Mouse (Mus musculus): Measurements from ENCODE around the gene Far2.
"Not testable (repeated sequence)": the region's sequence is repeated elsewhere in the genome, so short reads cannot be mapped to it uniquely, and the experiment has no call there.

Gene Far2

DNA sequence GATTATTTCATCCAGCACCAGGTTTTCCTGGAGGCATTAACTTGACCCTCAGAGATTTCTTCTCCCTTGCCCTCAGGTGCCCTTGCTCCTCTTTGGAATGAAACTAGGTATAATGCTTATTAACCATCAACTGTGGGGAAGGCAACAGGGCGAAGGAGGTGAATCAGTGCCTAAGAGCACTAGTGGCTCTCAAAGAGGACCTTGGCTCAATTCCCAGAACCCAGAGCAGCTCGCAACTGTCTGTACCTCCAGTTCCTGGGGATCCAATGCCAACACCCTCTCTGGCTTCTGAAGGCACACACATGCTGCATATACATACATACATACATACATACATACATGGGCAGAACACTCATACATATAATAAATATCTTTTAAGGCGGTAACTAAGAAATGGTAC lies 69.8 kb downstream of the Far2 start:
- DNase-seq (ENCODE audit: low spot score in 2 of 2), result no peak

DNA sequence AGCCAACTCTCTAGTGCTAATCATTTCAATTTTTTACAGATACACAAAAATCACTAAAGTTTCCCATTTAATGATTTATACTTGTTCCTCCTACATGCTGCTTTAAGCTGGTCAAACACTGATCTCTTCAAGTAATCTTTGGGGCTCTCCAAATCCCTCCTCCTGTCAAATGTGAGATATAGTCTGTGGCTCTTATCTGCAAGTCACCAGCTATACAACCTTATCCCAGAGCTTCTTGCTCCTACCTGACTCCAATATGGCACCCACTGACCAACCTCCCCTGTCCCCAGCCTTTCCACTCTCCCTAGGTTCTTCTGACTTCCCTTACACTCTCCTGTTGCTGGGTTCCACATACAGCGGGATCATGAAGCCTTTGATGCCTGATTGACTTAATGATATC lies 70.6 kb downstream of the Far2 start:
- no peak for DNase-seq (ENCODE audit: low spot score in 2 of 2)

DNA sequence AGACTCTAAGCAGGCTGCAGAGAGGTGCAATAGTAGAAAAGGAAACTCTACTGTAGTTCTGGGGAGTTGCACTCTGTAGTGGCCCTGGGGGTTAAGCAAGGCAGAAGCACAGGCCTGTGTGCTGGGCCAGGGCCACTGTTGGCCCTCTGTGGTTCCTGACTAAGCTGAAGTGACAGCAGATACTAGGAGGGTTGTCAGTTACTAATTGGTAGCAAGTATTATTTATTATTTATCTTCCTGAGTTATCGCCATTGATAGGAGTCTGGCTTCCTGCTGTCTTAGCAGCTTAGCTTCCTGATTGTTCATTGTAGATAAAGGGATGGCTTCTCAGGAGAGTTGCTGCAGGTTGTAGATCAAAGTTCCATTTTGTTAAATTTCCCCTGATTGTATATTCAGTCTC lies 73.6 kb downstream of the Far2 start:
- DNase-seq (ENCODE audit: low spot score in 2 of 2), result no peak

DNA sequence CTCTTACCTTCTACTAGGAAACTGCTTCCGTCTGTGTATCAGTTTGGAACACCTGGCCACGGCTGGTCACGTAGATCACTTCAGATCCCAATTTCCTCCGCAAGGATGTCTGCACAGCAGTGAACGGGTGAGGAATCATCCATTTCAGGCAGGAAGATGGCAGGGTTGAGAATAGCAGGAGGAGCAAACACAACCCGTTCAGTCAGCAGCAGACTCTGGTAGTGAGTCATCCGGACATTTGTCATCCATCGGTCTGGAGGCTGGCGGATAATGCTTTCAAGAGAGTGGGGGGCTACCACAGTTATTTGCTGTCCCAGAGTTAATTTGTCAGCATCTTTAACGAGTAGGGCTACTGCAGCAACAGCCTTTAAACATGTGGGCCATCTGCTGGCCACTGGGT lies 79.8 kb downstream of the Far2 start:
- DNase-seq (ENCODE audit: low spot score in 2 of 2), result not testable (repeated sequence)

DNA sequence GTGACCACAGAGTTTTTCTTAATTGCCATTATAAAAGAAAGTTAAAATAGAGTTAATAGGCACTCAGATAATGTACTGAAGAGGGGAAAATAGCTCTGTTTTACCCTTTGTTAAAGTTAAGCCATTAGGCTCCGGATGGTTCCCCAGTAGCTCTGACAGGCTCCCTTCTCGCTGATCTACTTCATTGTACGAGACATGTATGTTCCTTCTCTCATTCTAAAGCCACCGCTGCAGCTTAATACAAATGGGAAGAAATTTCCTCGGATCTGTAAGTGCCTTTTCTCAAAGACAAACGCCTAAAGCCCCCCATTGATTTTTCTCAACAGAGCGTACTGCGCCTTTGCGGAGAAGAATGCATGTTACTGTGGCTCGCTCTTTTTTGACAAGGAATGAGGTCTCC lies 85.3 kb downstream of the Far2 start:
- DNase-seq (ENCODE audit: low spot score in 2 of 2), result no peak

DNA sequence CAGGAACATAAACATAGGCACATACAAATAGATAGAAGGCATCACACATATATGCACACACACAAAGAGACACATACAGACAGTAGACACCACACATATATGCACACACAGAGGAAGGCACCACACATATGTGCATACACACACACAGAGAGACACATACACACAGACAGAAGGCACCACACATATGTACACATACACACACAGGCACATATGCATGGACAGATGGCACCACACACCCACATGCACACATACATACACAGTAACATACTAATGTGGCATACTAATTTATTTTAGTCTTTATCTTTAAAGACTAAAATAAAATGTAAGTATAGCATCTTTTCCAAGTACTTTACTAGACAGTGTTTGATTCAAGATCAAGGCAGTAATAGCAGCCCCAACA lies 86.5 kb downstream of the Far2 start:
- DNase-seq (ENCODE audit: low spot score in 2 of 2), result no peak

DNA sequence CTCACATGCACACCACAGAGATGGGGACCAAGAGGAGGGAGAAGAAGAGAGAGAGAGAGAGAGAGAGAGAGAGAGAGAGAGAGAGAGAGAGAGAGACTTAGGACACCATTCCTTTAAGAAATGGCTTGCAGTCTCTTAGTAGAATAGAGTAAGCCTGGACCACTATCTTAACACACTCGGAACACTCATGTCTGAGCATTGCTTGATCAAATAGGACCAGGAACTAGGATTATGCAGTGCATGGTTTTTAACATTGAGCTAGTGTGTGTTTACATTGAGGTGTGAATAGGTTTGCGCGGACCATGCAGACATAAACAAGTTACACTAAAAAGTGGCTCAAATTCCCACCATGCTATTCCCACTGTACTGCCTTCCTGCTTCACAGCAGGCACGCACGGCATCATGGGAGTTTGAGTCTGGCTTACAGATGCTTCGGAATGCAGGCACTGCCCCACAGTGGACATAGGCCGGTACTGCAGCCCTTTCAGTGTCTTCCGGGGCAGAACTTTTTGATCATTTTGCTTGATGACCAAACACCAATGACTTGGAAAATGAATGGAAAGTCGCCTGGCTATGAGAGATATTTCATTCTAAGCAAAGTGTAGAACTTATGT lies 88.8 kb downstream of the Far2 start:
- peak; percentile 51 to 76 for DNase-seq (ENCODE audit: low spot score in 2 of 2)

DNA sequence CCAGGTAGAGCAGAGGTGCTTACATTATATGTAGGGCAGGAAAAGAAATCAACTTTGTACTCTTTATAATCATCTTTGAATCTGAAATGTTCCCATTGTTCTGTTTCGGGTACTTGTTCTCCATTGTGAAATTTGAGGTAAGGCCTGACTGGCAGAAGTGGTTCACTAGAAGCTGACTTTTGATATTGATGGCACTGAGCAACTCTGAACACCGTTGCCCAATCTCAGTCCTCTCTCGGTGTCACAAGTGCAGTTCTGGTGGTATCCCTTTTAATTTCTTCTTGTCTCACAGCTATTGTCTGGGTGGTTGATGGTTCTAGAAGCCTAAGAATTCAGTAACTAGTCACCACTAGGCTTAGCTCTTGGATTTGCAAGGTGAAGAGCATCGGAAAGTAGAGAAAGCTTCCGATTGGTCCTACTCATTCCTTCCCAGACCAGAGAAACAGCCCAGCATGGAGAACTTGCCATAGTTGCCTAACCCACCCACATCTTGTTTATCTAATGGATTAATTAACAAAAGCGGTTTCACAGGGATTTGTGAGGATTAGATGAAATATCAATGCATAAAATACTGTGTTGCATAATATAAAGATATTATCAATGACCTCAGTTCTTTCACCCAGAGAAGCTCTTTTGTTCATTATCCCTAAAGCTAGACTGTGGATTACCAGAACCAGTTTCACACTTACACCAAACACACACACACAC lies 92.4 kb downstream of the Far2 start:
- no peak for DNase-seq (ENCODE audit: low spot score in 2 of 2)

DNA sequence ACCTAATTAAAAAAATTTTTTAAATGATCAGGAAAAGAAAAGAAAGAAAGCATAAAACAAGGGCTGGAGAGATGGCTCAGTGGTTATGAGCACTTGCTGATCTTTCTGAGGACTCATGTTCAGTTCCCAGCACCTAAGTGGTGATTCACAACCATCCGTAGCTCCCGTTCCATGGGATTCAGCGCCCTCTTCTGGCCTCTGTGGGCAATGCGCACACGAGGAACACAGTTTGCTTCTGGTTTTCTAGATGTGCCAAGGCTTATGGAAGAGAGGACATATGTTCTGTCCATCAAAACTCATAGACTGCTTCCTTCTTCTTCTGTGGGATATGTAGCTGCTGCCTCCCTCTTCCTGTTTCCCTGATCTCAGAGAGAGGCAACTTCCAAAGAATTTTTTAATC lies 94.8 kb downstream of the Far2 start:
- DNase-seq (ENCODE audit: low spot score in 2 of 2), result no peak

DNA sequence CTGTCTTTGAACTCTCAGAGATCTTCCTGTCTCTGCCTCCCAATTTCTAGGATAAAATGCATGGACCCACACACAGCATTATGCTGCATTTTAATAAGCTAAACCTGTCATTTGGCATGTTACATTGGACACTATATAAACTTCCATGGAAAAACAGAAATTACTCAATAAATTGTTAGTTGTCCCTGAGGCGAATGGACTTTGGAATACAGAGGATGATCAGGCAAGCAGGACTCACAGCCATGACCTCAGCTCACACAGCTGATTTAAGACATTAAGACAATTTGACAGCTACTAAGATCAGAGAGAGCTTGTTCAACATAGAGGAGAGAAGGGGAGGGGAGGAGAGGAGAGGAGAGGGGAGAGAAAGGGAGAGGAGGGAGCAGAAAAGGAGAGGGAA lies 95.4 kb downstream of the Far2 start:
- DNase-seq (ENCODE audit: low spot score in 2 of 2), result no peak

DNA sequence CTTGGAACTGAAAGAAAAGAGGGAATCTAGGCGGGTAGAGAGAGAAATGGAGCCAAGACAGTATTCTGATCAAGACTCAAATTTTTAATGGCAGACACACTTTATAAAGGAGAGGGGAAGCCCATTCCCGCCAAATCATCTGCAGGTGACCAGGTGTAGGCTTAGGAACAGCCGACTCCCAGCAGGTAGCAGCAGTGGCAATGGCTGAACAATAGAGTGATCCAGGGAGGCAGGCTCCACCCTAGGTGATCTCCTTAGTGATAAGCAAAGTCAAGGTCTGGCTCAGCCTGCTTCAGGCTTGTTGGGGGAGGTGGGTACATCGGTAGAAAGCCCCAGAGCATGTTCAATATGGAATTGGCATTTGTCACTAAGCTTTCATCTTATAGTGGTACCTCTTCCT lies 105.2 kb downstream of the Far2 start:
- not testable (repeated sequence) for DNase-seq (ENCODE audit: low spot score in 2 of 2)

DNA sequence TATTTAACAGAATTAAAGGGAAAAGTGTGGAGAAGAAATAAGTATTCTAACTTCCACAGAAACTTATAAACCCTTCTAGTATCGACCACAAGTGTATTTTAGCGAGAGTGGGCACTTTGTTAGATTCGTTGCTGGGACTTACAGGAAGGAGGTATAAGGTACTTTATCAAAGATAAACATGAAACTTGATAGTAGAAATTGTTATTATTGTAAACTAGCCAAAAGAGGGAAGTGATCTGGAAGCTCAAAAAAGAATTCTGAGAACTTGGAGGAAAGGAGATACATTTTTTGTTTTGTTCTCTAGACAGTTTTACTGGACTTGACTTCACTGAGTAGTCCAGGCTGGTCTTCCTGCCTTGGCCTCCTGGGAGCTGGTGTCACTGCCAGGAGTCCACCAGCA lies 125.8 kb downstream of the Far2 start:
- DNase-seq (ENCODE audit: low spot score in 2 of 2), result no peak

DNA sequence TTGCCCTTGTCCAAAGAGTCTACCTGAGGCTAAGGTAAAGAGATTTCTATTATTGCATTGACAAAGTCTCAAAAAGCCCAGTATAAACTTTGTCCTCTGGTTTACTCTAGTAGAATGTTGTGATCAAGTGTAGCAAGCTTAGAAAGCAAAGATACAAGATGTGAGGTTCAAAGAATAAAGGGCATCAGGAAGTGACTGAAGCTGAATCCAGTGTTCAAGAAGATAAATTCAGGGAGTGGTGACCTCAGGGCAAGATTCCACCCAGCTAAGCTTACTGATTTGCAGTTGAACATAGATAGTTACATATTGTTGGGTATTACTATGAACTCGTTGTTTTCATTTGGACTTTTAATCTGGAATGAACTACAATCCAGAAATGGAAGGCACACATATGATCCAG lies 138.6 kb downstream of the Far2 start:
- DNase-seq (ENCODE audit: low spot score in 2 of 2), result no peak

DNA sequence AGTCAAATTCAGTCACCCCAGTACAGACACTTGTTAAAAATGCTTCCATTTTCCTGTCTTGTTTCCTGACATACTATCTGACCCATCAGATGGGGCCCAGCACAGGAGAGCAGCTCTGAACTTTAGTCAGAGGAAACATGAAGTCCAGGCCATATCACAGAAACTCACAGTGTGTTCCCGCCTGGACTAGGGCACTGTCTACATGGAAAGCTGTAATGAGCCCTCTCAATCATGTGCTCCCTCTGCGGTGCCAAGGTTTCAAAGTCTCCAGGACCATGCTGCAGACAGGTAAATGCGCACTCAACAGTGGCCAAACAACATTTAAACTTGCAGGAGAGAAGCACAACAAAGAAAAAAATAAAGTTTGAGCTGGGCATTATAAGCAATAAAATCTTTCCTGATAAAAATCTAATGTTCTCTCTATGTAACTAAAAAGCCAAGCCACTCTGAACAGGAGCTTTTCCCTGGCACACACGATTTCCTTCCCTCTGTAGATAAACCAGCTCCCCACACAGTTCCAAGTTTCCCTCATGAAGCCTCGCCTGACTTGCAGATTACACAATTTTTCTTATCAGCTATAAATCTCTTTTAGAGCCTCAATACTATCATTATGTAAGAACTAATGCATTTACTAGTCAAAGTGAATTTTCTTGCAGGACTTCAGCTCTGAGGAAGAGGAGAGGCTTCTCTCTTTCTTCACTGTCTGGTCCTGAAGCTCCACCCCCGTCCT lies 147.1 kb downstream of the Far2 start:
- no peak for DNase-seq (ENCODE audit: low spot score in 2 of 2)

DNA sequence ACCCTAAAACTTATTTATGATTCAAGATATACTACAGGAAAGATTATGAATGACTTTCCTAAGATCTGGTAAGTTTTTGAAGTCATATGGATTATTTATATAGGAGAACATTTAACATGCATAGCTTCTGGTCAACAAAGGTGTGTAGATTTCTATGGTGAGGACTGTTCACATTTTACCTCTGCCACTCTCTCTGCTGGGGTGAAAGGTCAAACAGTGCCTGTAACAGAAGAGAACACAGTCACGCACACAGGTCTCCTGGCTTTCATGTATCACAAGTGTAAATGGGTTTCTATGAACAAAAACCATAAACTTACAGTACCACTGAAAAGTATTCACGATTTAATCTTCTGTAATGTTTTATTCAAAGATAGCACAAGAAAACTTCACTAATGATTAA lies 152.1 kb downstream of the Far2 start:
- no peak for DNase-seq (ENCODE audit: low spot score in 2 of 2)

DNA sequence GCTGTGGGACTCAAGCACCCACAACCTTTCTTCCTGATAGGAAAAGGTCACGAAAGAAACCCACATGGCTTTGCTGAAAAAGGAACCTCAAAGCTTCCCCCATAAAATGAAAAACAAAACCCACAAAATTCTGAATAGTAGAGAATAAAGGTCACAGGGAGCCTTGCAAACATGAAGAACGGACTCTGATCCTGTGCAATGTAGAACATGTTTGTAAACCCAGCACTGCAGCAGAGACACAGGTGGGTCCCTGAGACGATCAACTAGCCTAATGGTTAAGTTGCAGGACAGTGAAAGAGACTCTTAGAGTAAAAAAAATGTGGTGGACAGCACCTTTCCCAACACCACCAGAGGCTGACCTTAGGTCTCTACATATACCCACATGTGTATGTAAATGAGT lies 152.7 kb downstream of the Far2 start:
- no peak for DNase-seq (ENCODE audit: low spot score in 2 of 2)

DNA sequence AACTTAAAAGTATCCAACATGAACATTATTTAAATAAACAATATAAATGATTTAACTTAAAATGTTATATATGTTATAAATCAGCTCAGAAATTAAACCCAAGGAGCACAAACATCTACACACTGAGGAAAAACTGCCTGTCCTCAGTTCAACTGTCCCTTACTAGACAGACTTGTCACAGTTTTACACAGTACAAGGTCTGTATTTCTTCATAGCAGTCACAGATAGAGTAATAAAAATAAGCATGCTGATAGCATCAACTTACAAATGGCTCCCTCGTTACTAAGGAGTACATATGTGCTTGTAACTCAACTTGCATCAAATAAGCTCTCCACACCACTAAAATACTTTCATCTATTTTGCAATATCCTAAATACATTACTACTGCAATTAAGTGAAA lies 158.1 kb downstream of the Far2 start:
- no peak for DNase-seq (ENCODE audit: low spot score in 2 of 2)

DNA sequence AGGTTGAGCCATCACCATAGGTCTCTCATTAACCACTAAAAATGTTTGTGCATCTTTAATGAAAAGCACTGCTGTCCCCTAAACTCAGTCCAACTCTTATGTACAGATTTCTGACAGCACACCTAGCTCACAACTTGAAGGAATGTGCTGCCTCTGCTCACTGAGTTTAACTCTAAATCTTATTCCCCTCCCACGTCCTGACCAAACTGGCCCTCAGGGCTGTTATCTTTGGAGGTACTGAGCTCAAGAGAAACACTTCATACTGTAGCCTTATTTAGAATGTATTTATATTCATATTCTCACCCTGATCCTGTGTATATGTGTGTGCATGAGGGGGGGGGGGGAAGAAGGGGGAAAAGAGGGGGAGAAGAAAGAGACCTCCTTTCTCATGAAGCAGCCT lies 160.5 kb downstream of the Far2 start:
- DNase-seq (ENCODE audit: low spot score in 2 of 2), result no peak

DNA sequence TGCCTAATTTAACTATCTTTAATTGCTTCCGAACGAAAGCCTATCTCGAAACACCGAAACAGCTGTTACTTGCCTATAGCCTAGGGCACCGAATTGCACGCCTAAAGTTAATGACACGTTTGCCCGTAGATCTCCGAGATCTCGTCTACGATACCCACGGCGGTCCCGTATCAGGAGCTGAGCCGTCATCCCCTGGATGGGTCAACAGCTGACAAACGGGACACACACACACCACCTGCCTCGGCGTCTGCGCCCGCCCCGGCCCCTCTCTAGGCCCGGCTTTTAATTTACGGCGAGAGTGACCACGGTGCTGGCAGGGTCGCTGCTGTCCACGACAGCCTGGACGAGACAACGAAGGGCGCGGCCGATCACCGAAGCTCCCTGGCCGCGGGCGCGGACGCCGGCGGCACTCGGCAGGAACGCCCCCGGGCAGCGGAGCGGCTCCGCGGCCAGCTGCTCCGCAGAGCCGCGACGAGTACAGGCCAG lies 164.4 kb downstream of the Far2 start:
- DNase-seq (ENCODE audit: low spot score in 2 of 2), result no peak

DNA sequence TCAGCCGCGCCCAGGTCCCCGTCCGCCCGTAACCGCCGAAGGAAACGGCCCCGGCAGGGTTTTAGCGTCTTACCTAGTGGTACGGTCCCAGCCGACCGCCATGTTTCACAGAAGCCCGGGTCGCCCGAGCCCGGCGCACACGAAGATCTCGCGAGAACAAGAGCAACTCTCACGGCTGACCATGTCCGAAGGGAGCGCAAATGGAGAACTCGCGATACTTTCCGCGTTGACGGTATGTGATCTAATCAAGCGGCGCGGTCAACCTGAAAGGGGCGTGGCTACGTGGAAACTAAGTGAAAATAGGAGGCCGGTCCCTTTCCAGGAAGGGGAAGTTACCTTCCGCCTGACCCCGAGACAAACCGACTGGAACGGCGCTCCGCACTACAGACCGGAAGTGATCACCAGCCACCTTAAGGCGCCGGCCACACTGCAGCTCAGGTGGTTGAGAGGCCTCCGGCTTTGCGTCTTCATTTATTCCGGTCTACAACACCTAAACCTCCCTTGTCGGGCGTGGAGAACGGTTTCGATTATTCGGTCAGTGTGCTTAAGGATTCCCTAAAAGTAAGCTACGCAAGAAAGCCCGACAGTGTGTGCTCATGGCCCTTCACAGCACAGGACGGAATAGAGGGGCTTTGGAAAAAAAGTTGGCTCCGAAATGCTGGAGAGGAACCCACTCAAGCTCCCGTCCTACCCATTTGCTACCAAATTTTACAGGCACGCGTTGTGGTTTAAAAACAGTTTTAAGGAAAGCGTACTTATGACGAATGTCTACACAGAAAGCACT lies 165.0 kb downstream of the Far2 start, which contains the start of gene Ergic2:
TSS of gene Ergic2 (minus strand) at position 478 of the 784 bp plus-strand sequence.
- DNase-seq (ENCODE audit: low spot score in 2 of 2), result peak; percentile 96

DNA sequence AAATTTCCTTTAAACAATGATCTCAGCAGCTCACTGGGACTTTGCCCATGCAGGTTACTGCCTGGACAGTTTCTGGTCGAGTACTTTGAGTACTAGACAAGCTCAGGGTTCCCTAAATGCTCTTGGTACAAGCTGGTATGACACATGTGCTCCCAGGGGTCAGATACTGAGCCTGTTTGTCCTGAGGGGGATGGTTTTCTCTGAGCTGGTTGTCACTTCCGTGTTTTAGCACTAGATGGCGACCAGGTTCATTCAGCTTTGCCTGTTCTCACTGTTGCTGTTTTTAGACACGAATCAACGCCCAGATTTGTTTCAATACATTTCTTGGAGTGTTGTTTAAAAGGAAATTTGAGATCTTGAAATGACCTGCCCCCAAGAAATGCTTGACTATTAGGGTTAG lies 167.7 kb downstream of the Far2 start:
- peak; percentile 22 to 41 for DNase-seq (ENCODE audit: low spot score in 2 of 2)

DNA sequence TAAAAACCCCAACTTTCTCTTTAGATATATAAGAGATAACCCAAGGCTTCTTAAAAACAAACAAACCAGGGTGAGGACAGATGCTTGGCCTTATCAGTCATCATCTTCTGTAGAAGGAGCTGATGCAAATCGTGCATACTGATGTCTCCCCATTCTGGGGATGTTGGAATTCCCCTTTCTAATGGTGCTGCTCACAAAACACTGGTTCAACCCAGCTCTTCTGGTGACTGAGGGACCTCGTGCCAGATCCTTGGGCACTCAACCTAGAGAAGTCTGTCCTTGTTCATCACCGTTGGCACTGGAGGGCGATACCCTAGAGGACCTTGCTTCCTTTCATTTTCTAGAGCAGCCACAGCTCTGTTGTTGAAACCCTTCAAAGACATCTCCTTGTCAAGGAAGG lies 169.7 kb downstream of the Far2 start:
- DNase-seq (ENCODE audit: low spot score in 2 of 2), result no peak
